Mouse (Mus musculus) ES-E14 (cell line): Measurements from ENCODE around the gene Triap1. TPM values are rescaled to one million over a fixed set of nuclear protein-coding genes. Genes with fewer than 3 reads are reported as not detected.

Experiments
- DNase-seq: peaks from one replicate; pipeline ENCODE4 v3.0.0-alpha.2; 2013; ENCODE audit warnings: low read depth, low spot score
- H3K27ac ChIP-seq: 2 replicates; pipeline ENCODE4 v1.5.1; 2012; ENCODE audit warnings: low read depth, mild to moderate bottlenecking, low read length, moderate library complexity, mixed read lengths; ENCODE audit not compliant: poor library complexity, insufficient read depth, severe bottlenecking
- H3K36me3 ChIP-seq: 2 replicates; pipeline ENCODE4 v1.6.1; 2012; ENCODE audit warnings: mild to moderate bottlenecking, low read length, moderate library complexity, mixed read lengths; ENCODE audit not compliant: control insufficient read depth, poor library complexity, insufficient read depth, severe bottlenecking
- H3K4me1 ChIP-seq, 2 experiments: fragments of 150-350 bp in 1 of 2; sonication (generic) in 1 of 2; 2 replicates each; pipeline ENCODE4 v1.6.1; 2012; ENCODE audit warnings: low read length in 2 of 2, mild to moderate bottlenecking in 1 of 2, mixed read lengths in 1 of 2; ENCODE audit not compliant: control insufficient read depth in 2 of 2, insufficient read depth in 2 of 2, poor library complexity in 1 of 2
- H3K4me3 ChIP-seq, 2 experiments: fragments of 150-350 bp in 1 of 2; sonication (generic) in 1 of 2; 2 replicates each; pipeline ENCODE4 v1.5.1; 2012; ENCODE audit warnings: low read length in 2 of 2, low read depth in 1 of 2, mild to moderate bottlenecking in 1 of 2, mixed read lengths in 1 of 2; ENCODE audit not compliant: insufficient read depth in 1 of 2, poor library complexity in 1 of 2, severe bottlenecking in 1 of 2
- H3K9ac ChIP-seq: 2 replicates; pipeline ENCODE4 v1.6.1; 2012; ENCODE audit warnings: low read depth, mild to moderate bottlenecking, low read length, mixed read lengths; ENCODE audit not compliant: poor library complexity, insufficient read depth, severe bottlenecking
- H3K9me3 ChIP-seq: fragments of 150-350 bp; sonication (generic); 2 replicates; pipeline ENCODE4 v1.6.1; 2012; ENCODE audit warnings: low read depth, mild to moderate bottlenecking, low read length; ENCODE audit not compliant: control insufficient read depth, insufficient read depth
- CHD2 ChIP-seq: IDR thresholded peaks from 2 replicates; pipeline ENCODE4 v1.6.1; 2014; ENCODE audit warnings: mild to moderate bottlenecking, low read depth, low read length, inconsistent platforms
- HCFC1 ChIP-seq: IDR thresholded peaks from 2 replicates; pipeline ENCODE4 v1.6.1; 2012; ENCODE audit warnings: low read length, inconsistent platforms, borderline replicate concordance; ENCODE audit not compliant: insufficient read depth
- MAFK ChIP-seq: IDR thresholded peaks from 2 replicates; pipeline ENCODE4 v1.6.1; 2014; ENCODE audit warnings: mild to moderate bottlenecking, low read depth, low read length, inconsistent platforms; ENCODE audit not compliant: insufficient read depth
- ZC3H11A ChIP-seq: IDR thresholded peaks from 2 replicates; pipeline ENCODE4 v1.6.1; 2012; ENCODE audit warnings: low read depth, mild to moderate bottlenecking, inconsistent platforms, low read length, borderline replicate concordance
- ZNF384 ChIP-seq: IDR thresholded peaks from 2 replicates; pipeline ENCODE4 v1.6.1; 2012; ENCODE audit warnings: low read depth, low read length, inconsistent platforms
- in situ Hi-C, 2 experiments: fragments of 600-800 bp; cut with MboI; formaldehyde crosslinking; loops; one replicate each; pipeline ENCODE4 v1.15.1; 2025; ENCODE audit warnings: low sequenced_read_pairs in 2 of 2, inconsistent platforms in 1 of 2; ENCODE audit not compliant: unreplicated experiment in 2 of 2
- total RNA-seq: library from RNA; depleted of rRNA; stranded (reverse); fragments of 300-350 nt; gene quantifications from 2 replicates; pipeline ENCODE4 v1.2.3, GENCODE M21; 2012

Gene Triap1
- total RNA-seq, 1 experiment, result 30.7 TPM

GRCm38 (mm10) chr5:115359851-115360372 lies 18.9 kb downstream of the Triap1 start:
- Histone ChIP-seq H3K9ac (no peak overlapping the region; the same call in 1 of the 2 replicates), H3K9me3 (no peaks in the 10 kb centered on the region), H3K4me3 (no peak overlapping the region), H3K27ac (no peak overlapping the region; the same call in 1 of the 2 replicates), H3K36me3 (no peaks in the 10 kb centered on the region), H3K4me1 (peaks cover 3 to 22% of the 10 kb centered on the region in 2 experiments)
- in situ Hi-C loops, result loop anchor here in 1 of 2 experiments (10.0 kb wide), 1 partner anchor 85 kb away; no protein-coding TSS in a partner anchor
- DNase-seq, result no peak
- TF ChIP-seq CHD2 (no peak), ZNF384 (no peak), HCFC1 (no peak), ZC3H11A (no peak), MAFK (no peak)

- in situ Hi-C loops, result no loop called here
- H3K27ac ChIP-seq, result no peak overlapping the region
Measured at GRCm38 (mm10) chr5:115362216-115362615, 21.2 kb downstream of the Triap1 start.

GRCm38 (mm10) chr5:115362819-115363714 lies 22.0 kb downstream of the Triap1 start:
- Histone ChIP-seq H3K36me3 (no peaks in the 10 kb centered on the region), H3K9ac (peak overlapping the region; percentile 27; the same call in 1 of the 2 replicates), H3K9me3 (no peaks in the 10 kb centered on the region), H3K4me1 (peaks cover 5 to 20% of the 10 kb centered on the region in 2 experiments), H3K4me3 (no peak overlapping the region), H3K27ac (no peak overlapping the region)
- no peak for DNase-seq
- in situ Hi-C loops, result no loop called here
- TF ChIP-seq MAFK, result no peak
- no peak for TF ChIP-seq ZC3H11A
- TF ChIP-seq ZNF384, result no peak
- no peak for TF ChIP-seq CHD2
- no peak for TF ChIP-seq HCFC1

More at GRCm38 (mm10) chr5:115362216-115362615, 21.2 kb downstream of the Triap1 start:
- no peak overlapping the region for H3K9ac ChIP-seq
- no peaks in the 10 kb centered on the region for H3K9me3 ChIP-seq
- H3K4me1 ChIP-seq, result peaks cover 5 to 20% of the 10 kb centered on the region in 2 experiments
- TF ChIP-seq ZNF384, result no peak
- no peak for TF ChIP-seq CHD2
- no peak for TF ChIP-seq MAFK
- TF ChIP-seq HCFC1, result no peak
- TF ChIP-seq ZC3H11A, result no peak
- peak overlapping the region in 1 of 2 experiments; percentile 26; a peak in 1 of 4 replicates for H3K4me3 ChIP-seq
- DNase-seq, result no peak
- no peaks in the 10 kb centered on the region for H3K36me3 ChIP-seq

GRCm38 (mm10) chr5:115364782-115365181 lies 23.8 kb downstream of the Triap1 start:
- DNase-seq, result no peak
- Histone ChIP-seq H3K36me3 (no peaks in the 10 kb centered on the region), H3K4me1 (peaks cover 3 to 21% of the 10 kb centered on the region in 2 experiments), H3K9ac (no peak overlapping the region), H3K27ac (no peak overlapping the region), H3K4me3 (no peak overlapping the region), H3K9me3 (no peaks in the 10 kb centered on the region)
- in situ Hi-C loops, result no loop called here
- no peak for TF ChIP-seq ZC3H11A
- no peak for TF ChIP-seq HCFC1
- no peak for TF ChIP-seq CHD2
- no peak for TF ChIP-seq ZNF384
- TF ChIP-seq MAFK, result no peak
